9 mouse cellular contexts compared by ENCODE assay signal in the genomic region with DNA sequence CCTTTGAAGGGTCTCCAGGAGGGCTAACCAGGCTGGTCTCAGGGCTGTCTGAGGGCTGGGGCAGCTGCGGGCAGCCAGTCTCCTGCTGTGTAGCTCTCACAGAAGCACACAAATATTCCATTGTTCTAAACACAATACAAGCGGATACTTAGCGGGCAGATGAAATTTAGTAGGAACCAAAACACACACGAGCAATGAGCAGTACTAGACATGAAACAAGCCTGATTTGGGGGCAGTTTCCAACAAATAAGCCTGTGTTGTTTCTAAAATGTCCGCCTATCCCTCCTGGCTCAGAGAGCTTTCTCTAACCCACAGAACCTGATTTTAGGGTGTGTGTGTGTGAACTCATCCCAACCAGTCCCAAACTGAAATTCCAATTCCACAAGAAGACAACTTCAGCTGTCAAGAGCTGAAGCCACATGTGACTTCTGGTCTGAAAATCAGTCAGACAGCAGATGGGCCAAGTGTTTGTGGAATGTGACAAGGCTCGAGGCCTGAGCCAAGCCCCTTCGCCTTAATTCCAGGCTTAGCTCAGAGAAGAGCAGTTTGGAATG. TPM values are rescaled to one million over a fixed set of nuclear protein-coding genes. Genes with fewer than 3 reads are reported as not detected.
DNase-seq lines count a peak whose midpoint lies in the region; ATAC-seq and TF ChIP-seq lines count a peak whose summit lies in the region.
"Had no signal": no experiment of that assay in that cellular context is flagged by ENCODE, and none has a peak within 500 bp of the region (broad histone marks: within the 10 kb centered on the region; RNA-seq: fewer than 3 reads in every experiment).

No protein-coding gene starts in this region.

- H3K4me1 ChIP-seq in kidney, adult 2 months (ENCODE audit: control insufficient read depth, insufficient read depth, low read length) = no peaks in the 10 kb centered on the region
- no peaks in the 10 kb centered on the region; the same call in 1 of the 2 replicates for H3K4me1 ChIP-seq in embryonic facial prominence, embryonic 11.5 days (ENCODE audit: control insufficient read depth, insufficient read depth, low read length)
- peaks cover 83% of the 10 kb centered on the region for H3K4me1 ChIP-seq in hindbrain, embryonic 13.5 days (replicated peaks)

- no peak overlapping the region for H3ac ChIP-seq in myocyte (ENCODE audit: control insufficient read depth, insufficient read length)

- no peak for DNase-seq in kidney, adult 2 months
- no peak for DNase-seq in kidney, adult 18-20 months
- peak; percentile 47 for DNase-seq in embryonic facial prominence, embryonic 11.5 days (ENCODE audit: low spot score)
- DNase-seq in adrenal gland, adult 2 months = no peak
- DNase-seq in left cerebral cortex, postnatal 36 days (ENCODE audit: low spot score in 2 of 2) = no peak
- DNase-seq in urinary bladder, adult 18-20 months (ENCODE audit: low spot score in 2 of 2) = no peak

- H3K27ac ChIP-seq in kidney, adult 2 months (ENCODE audit: insufficient read depth, low read depth, low read length) = peak overlapping the region; percentile 57
- H3K27ac ChIP-seq in embryonic facial prominence, embryonic 11.5 days (replicated peaks; ENCODE audit: low read depth, low read length) = peak overlapping the region; percentile 52; the same call in 1 of the 2 replicates
- peak overlapping the region; percentile 99 for H3K27ac ChIP-seq in hindbrain, embryonic 13.5 days

- no peaks in the 10 kb centered on the region for H3K27me3 ChIP-seq in kidney, adult 2 months (replicated peaks; ENCODE audit: control insufficient read depth, insufficient read depth, low read length)
- no peaks in the 10 kb centered on the region for H3K27me3 ChIP-seq in embryonic facial prominence, embryonic 11.5 days (ENCODE audit: control insufficient read depth, insufficient read depth, low read length)
- no peaks in the 10 kb centered on the region for H3K27me3 ChIP-seq in hindbrain, embryonic 13.5 days
- no peaks in the 10 kb centered on the region for H3K27me3 ChIP-seq in myocyte (ENCODE audit: control insufficient read depth, insufficient read depth, insufficient read length)

- 67% methylated on average over 7 of the region's 7 CpGs for WGBS in kidney, adult 2 months
- WGBS in embryonic facial prominence, embryonic 11.5 days = 14% methylated on average over 7 of the region's 7 CpGs
- 4% methylated on average over 7 of the region's 7 CpGs for WGBS in hindbrain, embryonic 13.5 days

- H3K4me3 ChIP-seq in kidney, adult 2 months (ENCODE audit: insufficient read depth, low read depth, low read length) = no peak overlapping the region
- no peak overlapping the region for H3K4me3 ChIP-seq in embryonic facial prominence, embryonic 11.5 days (ENCODE audit: low read depth, low read length)
- H3K4me3 ChIP-seq in hindbrain, embryonic 13.5 days = peak overlapping the region; percentile 55
- H3K4me3 ChIP-seq in myocyte = peak overlapping the region; percentile 44

- no peak for ATAC-seq in embryonic facial prominence, embryonic 11.5 days (replicated peaks; ENCODE audit: insufficient number of reproducible peaks, low FRiP score, low TSS enrichment, low read depth)
- ATAC-seq in hindbrain, embryonic 13.5 days (ENCODE audit: low FRiP score) = no peak

- H3K36me3 ChIP-seq in kidney, adult 2 months (ENCODE audit: control insufficient read depth, insufficient read depth, low read length) = no peaks in the 10 kb centered on the region
- H3K36me3 ChIP-seq in embryonic facial prominence, embryonic 11.5 days (replicated peaks; ENCODE audit: control insufficient read depth, insufficient read depth, low read depth, low read length) = no peaks in the 10 kb centered on the region
- no peaks in the 10 kb centered on the region for H3K36me3 ChIP-seq in hindbrain, embryonic 13.5 days
- H3K36me3 ChIP-seq in myocyte (ENCODE audit: control insufficient read depth, insufficient read depth) = no peaks in the 10 kb centered on the region

- 0 out of 2 replicates have a peak overlapping the region, but pooled peaks have one; percentile 1 for H3K9ac ChIP-seq in embryonic facial prominence, embryonic 11.5 days (replicated peaks; ENCODE audit: low read length)
- peak overlapping the region; percentile 93 for H3K9ac ChIP-seq in hindbrain, embryonic 13.5 days

- intact Hi-C loops in left cerebral cortex, postnatal 36 days (cut with DNase I) = no loop called here

- TF ChIP-seq POLR2A in kidney, adult 2 months (IDR thresholded peaks at IDR 0.05; ENCODE audit: low read depth, low read length) = no peak
- TF ChIP-seq POLR2A in myocyte (IDR thresholded peaks at IDR 0.05; ENCODE audit: insufficient read length, low read depth) = peak; percentile 25

- H3K79me2 ChIP-seq in myocyte (ENCODE audit: control insufficient read depth, insufficient read depth) = peaks cover 7% of the 10 kb centered on the region

- no peak for TF ChIP-seq CTCF in kidney, adult 2 months (conservative IDR thresholded peaks at IDR 0.05; ENCODE audit: insufficient read depth, insufficient read length, low read depth, low read length)

- no peaks in the 10 kb centered on the region for H3K9me3 ChIP-seq in embryonic facial prominence, embryonic 11.5 days (replicated peaks; ENCODE audit: control insufficient read depth, low read length)
- H3K9me3 ChIP-seq in hindbrain, embryonic 13.5 days = no peaks in the 10 kb centered on the region

- H3K4me2 ChIP-seq in embryonic facial prominence, embryonic 11.5 days (ENCODE audit: low read depth, low read length) = no peak overlapping the region
- H3K4me2 ChIP-seq in hindbrain, embryonic 13.5 days = peak overlapping the region; percentile 86
- H3K4me2 ChIP-seq in myocyte (ENCODE audit: low read depth) = peak overlapping the region; percentile 95

TF ChIP-seq in myocyte, 11 proteins besides CTCF, POLR2A, EP300 and RAD21:
- TF ChIP-seq POLR2AphosphoS2 (IDR thresholded peaks at IDR 0.05; ENCODE audit: insufficient read length, low read depth) (no peak), TCF3 (IDR thresholded peaks at IDR 0.05; ENCODE audit: insufficient read length, low read depth) (peak; percentile 70), REST (IDR thresholded peaks at IDR 0.05; ENCODE audit: insufficient read depth, insufficient read length) (no peak), E2F4 (IDR thresholded peaks at IDR 0.05; ENCODE audit: insufficient read depth) (no peak), MYOD1 (IDR thresholded peaks at IDR 0.05; ENCODE audit: control insufficient read depth in 1 of 3, insufficient read length in 2 of 3, low read depth in 2 of 3) (peak; percentile 89 to 98 (median 96)), MAX (IDR thresholded peaks at IDR 0.05; ENCODE audit: low read depth) (peak; percentile 85), TCF12 (IDR thresholded peaks at IDR 0.05; ENCODE audit: insufficient read depth, poor library complexity, severe bottlenecking) (peak; percentile 95), USF1 (IDR thresholded peaks at IDR 0.05; ENCODE audit: low read depth) (peak; percentile 90), CEBPB (IDR thresholded peaks at IDR 0.05; ENCODE audit: insufficient read depth, poor library complexity, severe bottlenecking) (no peak), MYOG (IDR thresholded peaks at IDR 0.05; ENCODE audit: control insufficient read depth in 1 of 3, insufficient read depth in 1 of 3, insufficient read length in 2 of 3, low read depth in 2 of 3) (peak; percentile 69 to 99 (median 97)), SRF (IDR thresholded peaks at IDR 0.05; ENCODE audit: control insufficient read depth, insufficient read length, low read depth) (peak; percentile 8)

RNA-seq across cellular contexts. Expression of gene Tuba1a, which starts 33.7 kb away (rescaled TPM):
- 121 and 131 TPM in 2 replicates for polyA plus RNA-seq in kidney, adult 2 months (2012; rRNA removed)
- 3,177 and 3,658 TPM in 2 replicates for polyA plus RNA-seq in embryonic facial prominence, embryonic 11.5 days (2014; fragmentation: Nextera tagmentation; extraction: Ambion mirVana)
- polyA plus RNA-seq in hindbrain, embryonic 13.5 days (2015; fragmentation: Nextera tagmentation; extraction: Ambion mirVana) = 15,152 and 15,804 TPM in 2 replicates
- polyA plus RNA-seq in myocyte (2012; fragmentation: generic; extraction: Trizol) = 3,074 TPM
- total RNA-seq in adrenal gland, adult 2 months (2021) = 100 to 1,000 TPM in 1 of 2 experiments, 10 to 100 TPM in 1; 63.2 to 125 TPM
- 128 and 133 TPM in 2 replicates for polyA plus RNA-seq in adrenal gland, adult 2 months (2012; rRNA removed)
- total RNA-seq in left cerebral cortex, postnatal 36 days (2021) = 1,000 to 10,000 TPM in 1 of 2 experiments, 100 to 1,000 TPM in 1; 932 to 1,107 TPM

RNA-seq across cellular contexts. Expression of gene Gm49450, which starts 33.8 kb away (rescaled TPM):
- 12.0 TPM in 1 of 2 replicates, not detected in the other for polyA plus RNA-seq in kidney, adult 2 months (2012; rRNA removed)
- not detected in 2 replicates for polyA plus RNA-seq in embryonic facial prominence, embryonic 11.5 days (2014; fragmentation: Nextera tagmentation; extraction: Ambion mirVana)
- polyA plus RNA-seq in hindbrain, embryonic 13.5 days (2015; fragmentation: Nextera tagmentation; extraction: Ambion mirVana) = not detected in 2 replicates
- 0.84 TPM for polyA plus RNA-seq in myocyte (2012; fragmentation: generic; extraction: Trizol)
- 10 to 100 TPM in 1 of 2 experiments, not detected in 1; 10.9 TPM for total RNA-seq in adrenal gland, adult 2 months (2021)
- 49.5 and 126 TPM in 2 replicates for polyA plus RNA-seq in adrenal gland, adult 2 months (2012; rRNA removed)
- total RNA-seq in left cerebral cortex, postnatal 36 days (2021) = not detected
- polyA plus RNA-seq: limb, embryonic 11.5 days had no signal

RNA-seq across cellular contexts. Expression of gene Tuba1c, which starts 42.5 kb away (rescaled TPM):
- polyA plus RNA-seq in kidney, adult 2 months (2012; rRNA removed) = 128 and 146 TPM in 2 replicates
- polyA plus RNA-seq in embryonic facial prominence, embryonic 11.5 days (2014; fragmentation: Nextera tagmentation; extraction: Ambion mirVana) = 132 and 138 TPM in 2 replicates
- 28.1 and 28.2 TPM in 2 replicates for polyA plus RNA-seq in hindbrain, embryonic 13.5 days (2015; fragmentation: Nextera tagmentation; extraction: Ambion mirVana)
- polyA plus RNA-seq in myocyte (2012; fragmentation: generic; extraction: Trizol) = 462 TPM
- total RNA-seq in adrenal gland, adult 2 months (2021) = 100 to 1,000 TPM; 270 to 284 TPM
- 205 and 318 TPM in 2 replicates for polyA plus RNA-seq in adrenal gland, adult 2 months (2012; rRNA removed)
- 10 to 100 TPM; 60.3 to 78.5 TPM for total RNA-seq in left cerebral cortex, postnatal 36 days (2021)

RNA-seq across cellular contexts. Expression of gene Tuba1b, which starts 52.8 kb away (rescaled TPM):
- 488 and 540 TPM in 2 replicates for polyA plus RNA-seq in kidney, adult 2 months (2012; rRNA removed)
- 2,291 and 2,381 TPM in 2 replicates for polyA plus RNA-seq in embryonic facial prominence, embryonic 11.5 days (2014; fragmentation: Nextera tagmentation; extraction: Ambion mirVana)
- polyA plus RNA-seq in hindbrain, embryonic 13.5 days (2015; fragmentation: Nextera tagmentation; extraction: Ambion mirVana) = 1,016 and 1,054 TPM in 2 replicates
- polyA plus RNA-seq in myocyte (2012; fragmentation: generic; extraction: Trizol) = 2,204 TPM
- total RNA-seq in adrenal gland, adult 2 months (2021) = 100 to 1,000 TPM; 235 to 261 TPM
- 616 and 725 TPM in 2 replicates for polyA plus RNA-seq in adrenal gland, adult 2 months (2012; rRNA removed)
- total RNA-seq in left cerebral cortex, postnatal 36 days (2021) = 100 to 1,000 TPM; 509 to 602 TPM

Comparison
In these comparisons a context has a peak if more than half of its experiments do, and no peak if none do; other contexts are left out.
1. H3K4me3 ChIP-seq: peak in hindbrain, embryonic 13.5 days (single experiment) and myocyte (single experiment); none in kidney, adult 2 months (single experiment) and embryonic facial prominence, embryonic 11.5 days (single experiment).
2. RNA of gene Tuba1a, which starts 33.7 kb away (polyA plus RNA-seq): 15,152 to 15,804 TPM in hindbrain, embryonic 13.5 days, 3,177 to 3,658 TPM in embryonic facial prominence, embryonic 11.5 days and 3,074 TPM in myocyte (single experiment); 128 to 133 TPM in adrenal gland, adult 2 months and 121 to 131 TPM in kidney, adult 2 months; every median in the first group is over 10 times any median in the second.
3. Peak in every context shown above with its lines, with median percentiles within 50 percentile points of each other: H3K27ac ChIP-seq.